Mouse (Mus musculus): Measurements from ENCODE around the gene Ovol1. TPM values are rescaled to one million over a fixed set of nuclear protein-coding genes. Genes with fewer than 3 reads are reported as not detected.

The Ovol1 gene
- polyA plus RNA-seq, 1 experiment from 2014 or later, result 3.0 TPM

DNA sequence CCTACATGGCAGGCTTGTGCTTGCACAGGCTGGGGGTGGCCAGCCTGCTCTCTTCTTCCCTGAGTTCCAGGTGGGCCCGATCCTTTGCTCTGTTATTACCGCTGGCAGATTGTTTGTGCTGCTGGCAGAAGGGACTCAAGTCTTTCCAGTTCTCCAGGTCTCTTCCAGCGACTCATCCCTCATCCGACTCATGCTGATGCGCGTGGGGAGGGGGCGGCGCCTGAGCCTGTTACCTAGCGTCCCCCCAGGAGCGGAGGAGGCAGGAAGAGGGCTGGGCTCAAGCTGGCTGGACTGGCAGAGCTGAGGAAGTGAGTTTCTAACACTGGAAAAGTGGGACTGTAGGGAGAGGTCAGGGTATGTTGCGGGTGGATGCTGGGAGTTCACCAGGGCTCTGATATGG lies 16.4 kb downstream of the Ovol1 start:
- no peaks in the 10 kb centered on the region for H3K27me3 ChIP-seq
- no peak for ATAC-seq (ENCODE audit: low FRiP score, low read depth)
- H3K9ac ChIP-seq, result no peak overlapping the region
- no peak overlapping the region for H3K4me2 ChIP-seq (replicated peaks)
- H3K36me3 ChIP-seq, result no peaks in the 10 kb centered on the region
- H3K9me3 ChIP-seq, result no peaks in the 10 kb centered on the region
- H3K4me1 ChIP-seq, result no peaks in the 10 kb centered on the region
- H3K27ac ChIP-seq, result no peak overlapping the region
- 49% methylated on average over 11 of the region's 11 CpGs for WGBS
- H3K4me3 ChIP-seq, result no peak overlapping the region

DNA sequence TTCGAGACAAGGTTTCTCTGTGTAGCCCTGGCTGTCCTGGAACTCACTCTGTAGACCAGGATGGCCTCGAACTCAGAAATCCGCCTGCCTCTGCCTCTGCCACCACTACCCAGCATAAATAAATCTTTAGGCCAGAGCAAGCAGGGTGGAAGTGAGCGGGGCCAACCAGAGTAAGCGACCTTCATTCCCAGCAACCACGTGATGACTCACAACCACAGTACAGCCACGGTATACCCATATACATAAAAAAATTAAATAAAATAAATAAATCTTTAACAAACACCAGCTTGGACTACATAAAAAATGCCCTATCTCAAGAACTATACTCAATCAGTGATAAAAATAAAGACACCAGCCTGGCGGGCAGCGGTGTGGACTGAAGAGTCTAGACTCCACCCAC lies 17.1 kb downstream of the Ovol1 start:
- H3K9ac ChIP-seq, result no peak overlapping the region
- H3K4me1 ChIP-seq, result no peaks in the 10 kb centered on the region
- H3K4me3 ChIP-seq, result no peak overlapping the region
- no peaks in the 10 kb centered on the region for H3K36me3 ChIP-seq
- WGBS, result 88% methylated on average over 9 of the region's 9 CpGs
- no peaks in the 10 kb centered on the region for H3K27me3 ChIP-seq
- no peak overlapping the region for H3K4me2 ChIP-seq (replicated peaks)
- H3K27ac ChIP-seq, result no peak overlapping the region
- no peaks in the 10 kb centered on the region for H3K9me3 ChIP-seq
- no peak for ATAC-seq (ENCODE audit: low FRiP score, low read depth)

DNA sequence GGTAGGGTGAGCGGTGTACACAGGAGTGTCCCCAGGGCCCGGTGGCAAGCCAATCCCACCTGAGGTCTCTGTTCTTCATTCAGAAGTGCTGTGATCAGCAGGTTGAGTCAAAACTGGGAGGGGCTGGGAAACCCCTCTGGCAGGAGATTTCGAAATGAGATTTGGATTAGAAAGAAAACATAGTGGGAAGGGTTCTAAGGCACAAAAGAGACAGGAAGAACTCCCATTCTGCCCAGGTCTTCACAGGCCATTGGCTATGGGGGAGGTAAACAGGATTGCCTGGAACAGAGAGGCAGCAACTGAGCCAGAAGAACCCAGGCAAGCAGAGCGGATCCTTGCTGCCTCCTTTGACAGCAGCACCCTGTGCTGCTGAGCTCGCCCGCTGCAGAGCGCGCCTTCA lies 21.7 kb downstream of the Ovol1 start:
- WGBS, result 66% methylated on average over 8 of the region's 8 CpGs
- H3K27ac ChIP-seq, result no peak overlapping the region
- H3K4me3 ChIP-seq, result no peak overlapping the region
- no peaks in the 10 kb centered on the region for H3K9me3 ChIP-seq
- no peak overlapping the region for H3K9ac ChIP-seq
- no peaks in the 10 kb centered on the region for H3K4me1 ChIP-seq
- ATAC-seq (ENCODE audit: low FRiP score, low read depth), result no peak
- no peaks in the 10 kb centered on the region for H3K27me3 ChIP-seq
- H3K4me2 ChIP-seq (replicated peaks), result no peak overlapping the region
- no peaks in the 10 kb centered on the region for H3K36me3 ChIP-seq

DNA sequence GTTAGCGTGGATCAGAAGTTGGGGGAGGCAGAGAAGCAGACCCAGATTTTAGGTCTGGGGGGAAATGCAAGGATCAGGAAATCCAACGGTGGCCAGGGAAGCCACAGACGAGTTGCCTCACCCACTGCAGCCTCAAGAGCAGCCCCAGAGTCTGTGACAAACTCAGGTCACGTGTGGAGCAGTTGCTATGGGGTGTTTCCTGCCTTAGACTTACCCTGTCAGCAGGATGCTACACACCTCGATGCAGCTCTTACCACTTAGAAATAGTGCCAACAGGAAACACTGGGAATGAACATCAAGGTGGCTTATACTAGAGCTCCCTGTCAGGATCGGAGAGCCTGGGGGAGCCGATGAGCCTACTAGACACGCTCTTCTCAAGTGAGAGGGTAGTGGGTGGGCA lies 27.9 kb downstream of the Ovol1 start:
- no peak for ATAC-seq (ENCODE audit: low FRiP score, low read depth)
- 61% methylated on average over 8 of the region's 8 CpGs for WGBS
- Histone ChIP-seq H3K4me2 (replicated peaks) (no peak overlapping the region), H3K9ac (no peak overlapping the region), H3K4me3 (no peak overlapping the region), H3K27ac (no peak overlapping the region), H3K27me3 (0 out of 2 replicates have a peak, but pooled peaks cover 5% of the 10 kb centered on the region), H3K36me3 (no peaks in the 10 kb centered on the region), H3K9me3 (no peaks in the 10 kb centered on the region), H3K4me1 (peaks cover 15% of the 10 kb centered on the region)

DNA sequence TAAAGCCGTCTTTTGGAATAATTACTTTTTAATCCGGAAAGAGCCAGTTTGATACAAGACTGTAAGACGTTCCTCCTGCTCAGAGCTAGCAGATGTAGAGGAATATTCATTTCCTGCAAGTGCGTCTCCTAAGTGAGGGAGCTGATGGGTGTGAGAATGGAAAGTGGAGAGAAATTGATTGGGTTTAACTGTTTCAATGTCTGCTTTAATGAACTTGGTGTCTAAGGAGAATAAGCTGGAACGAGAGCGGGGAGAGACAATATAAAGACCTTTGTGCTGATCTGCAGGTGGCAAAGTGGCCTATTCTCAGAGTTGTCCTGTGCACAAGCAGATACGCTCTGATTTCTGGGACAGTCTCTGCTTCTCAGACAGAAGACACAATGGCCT lies 30.3 kb downstream of the Ovol1 start:
- H3K4me1 ChIP-seq, result peaks cover 15% of the 10 kb centered on the region
- H3K4me2 ChIP-seq (replicated peaks), result peak overlapping the region; percentile 54; the same call in 1 of the 2 replicates
- H3K27ac ChIP-seq, result no peak overlapping the region
- no peak overlapping the region for H3K4me3 ChIP-seq
- no peak for ATAC-seq (ENCODE audit: low FRiP score, low read depth)
- H3K9ac ChIP-seq, result no peak overlapping the region
- no peaks in the 10 kb centered on the region for H3K36me3 ChIP-seq
- whole genome bisulfite sequencing, result 61% methylated on average over 7 of the region's 7 CpGs
- H3K27me3 ChIP-seq, result 0 out of 2 replicates have a peak, but pooled peaks cover 5% of the 10 kb centered on the region
- no peaks in the 10 kb centered on the region for H3K9me3 ChIP-seq

GRCm38 (mm10) chr19:5529325-5530137 lies 30.9 kb downstream of the Ovol1 start:
- Histone ChIP-seq H3K9me3 (no peaks in the 10 kb centered on the region), H3K4me1 (peaks cover 15% of the 10 kb centered on the region), H3K9ac (no peak overlapping the region), H3K4me3 (no peak overlapping the region), H3K27ac (no peak overlapping the region), H3K4me2 (replicated peaks) (peak overlapping the region; percentile 54), H3K27me3 (0 out of 2 replicates have a peak, but pooled peaks cover 5% of the 10 kb centered on the region), H3K36me3 (no peaks in the 10 kb centered on the region)
- ATAC-seq (ENCODE audit: low FRiP score, low read depth), result peak; percentile 93
- 16% methylated on average over 20 of the region's 20 CpGs for WGBS

- no peaks in the 10 kb centered on the region for H3K9me3 ChIP-seq
- no peak overlapping the region for H3K4me3 ChIP-seq
- no peak overlapping the region for H3K4me2 ChIP-seq (replicated peaks)
- 0 out of 2 replicates have a peak, but pooled peaks cover 2% of the 10 kb centered on the region for H3K27me3 ChIP-seq
- H3K4me1 ChIP-seq, result peaks cover 14% of the 10 kb centered on the region
- 73% methylated on average over 5 of the region's 5 CpGs for WGBS
- H3K36me3 ChIP-seq, result no peaks in the 10 kb centered on the region
- ATAC-seq (ENCODE audit: low FRiP score, low read depth), result no peak
- H3K27ac ChIP-seq, result no peak overlapping the region
- no peak overlapping the region for H3K9ac ChIP-seq
These were observed 35.2 kb downstream of the Ovol1 start for GRCm38 (mm10) chr19:5525204-5525603.

- no peak overlapping the region for H3K4me3 ChIP-seq
- ATAC-seq (ENCODE audit: low FRiP score, low read depth), result no peak
- H3K36me3 ChIP-seq, result no peaks in the 10 kb centered on the region
- H3K9me3 ChIP-seq, result no peaks in the 10 kb centered on the region
- H3K27me3 ChIP-seq, result no peaks in the 10 kb centered on the region
- H3K9ac ChIP-seq, result no peak overlapping the region
- no peak overlapping the region for H3K4me2 ChIP-seq (replicated peaks)
- H3K27ac ChIP-seq, result no peak overlapping the region
- WGBS, result 88% methylated on average over 3 of the region's 3 CpGs
- H3K4me1 ChIP-seq, result no peaks in the 10 kb centered on the region
These were observed 41.7 kb downstream of the Ovol1 start for GRCm38 (mm10) chr19:5518721-5519120.

DNA sequence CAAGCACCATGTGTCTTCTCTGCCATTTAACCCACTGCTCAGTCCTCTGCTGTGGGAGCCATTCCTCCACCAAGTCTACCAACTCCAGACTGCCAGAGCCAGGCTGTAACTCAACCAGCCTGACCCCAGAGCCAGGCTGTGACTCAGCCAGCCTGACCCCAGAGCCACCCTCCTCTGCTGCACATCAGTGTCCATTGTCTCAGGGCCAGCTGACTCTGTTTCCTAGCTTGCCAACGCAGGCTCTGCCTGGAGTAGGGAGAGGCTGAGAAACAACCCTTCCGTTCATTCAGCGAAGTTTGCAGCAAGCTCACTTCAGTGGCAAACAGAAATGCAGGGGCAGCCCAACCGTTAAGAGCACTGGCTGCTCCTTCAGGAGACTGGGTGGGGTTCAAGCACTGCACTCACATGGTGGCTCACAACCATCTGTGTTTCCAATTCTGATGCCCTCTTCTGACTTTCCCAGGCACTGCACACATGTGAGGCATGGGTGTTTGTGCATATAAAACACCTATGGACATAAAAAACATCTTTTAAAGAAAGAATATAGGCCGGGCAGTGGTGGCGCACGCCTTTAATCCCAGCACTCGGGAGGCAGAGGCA lies 43.4 kb downstream of the Ovol1 start:
- Histone ChIP-seq H3K9me3 (0 out of 2 replicates have a peak, but pooled peaks cover 5% of the 10 kb centered on the region), H3K4me3 (no peak overlapping the region), H3K27me3 (no peaks in the 10 kb centered on the region), H3K4me1 (no peaks in the 10 kb centered on the region), H3K4me2 (replicated peaks) (no peak overlapping the region), H3K27ac (no peak overlapping the region), H3K36me3 (no peaks in the 10 kb centered on the region), H3K9ac (no peak overlapping the region)
- 82% methylated on average over 8 of the region's 8 CpGs for WGBS
- ATAC-seq (ENCODE audit: low FRiP score, low read depth), result no peak

DNA sequence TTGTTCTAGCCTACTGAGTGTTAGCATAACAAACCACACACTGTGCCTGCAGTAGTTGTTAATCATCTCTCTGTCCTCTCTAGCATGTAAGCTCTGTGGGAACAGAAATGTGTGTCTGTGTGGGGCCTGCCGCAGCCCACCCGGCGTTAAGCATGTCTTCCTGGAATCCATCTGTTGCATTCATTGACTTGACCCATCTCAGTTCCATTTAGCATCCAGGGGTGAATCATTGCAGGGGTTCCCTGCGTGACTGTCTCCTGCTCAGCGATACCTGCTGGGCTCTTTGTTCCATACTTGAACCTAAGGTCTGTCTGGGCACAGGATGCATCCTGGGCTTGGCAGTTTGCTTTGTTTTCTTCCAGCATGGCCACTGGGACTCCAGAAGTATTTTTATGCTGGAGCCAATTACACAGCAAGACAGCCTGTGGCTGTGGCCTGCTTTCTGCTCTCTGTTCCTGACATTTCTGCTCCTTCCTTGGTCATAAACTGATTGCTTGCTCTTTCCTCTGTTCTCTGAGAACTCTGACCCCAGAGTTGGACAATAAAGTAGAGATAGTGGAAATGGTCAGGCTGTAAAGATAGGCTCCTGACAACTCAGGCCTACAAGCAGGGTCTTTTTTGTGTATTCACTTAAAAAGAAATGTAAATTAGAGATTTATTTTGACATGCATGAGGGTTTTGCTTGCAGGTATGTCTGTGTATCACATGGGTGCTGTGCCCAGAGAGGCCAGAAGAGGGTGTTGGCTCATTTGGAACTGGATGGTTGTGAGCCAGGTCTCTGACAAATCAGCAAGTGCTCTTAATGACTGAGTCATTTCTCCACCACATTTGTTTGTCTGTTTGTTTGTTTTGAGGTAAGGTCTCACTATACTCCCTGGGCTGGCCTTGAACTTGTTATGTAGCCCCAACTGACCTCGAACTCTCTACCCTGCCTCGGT lies 44.3 kb downstream of the Ovol1 start:
- Histone ChIP-seq H3K4me2 (replicated peaks) (no peak overlapping the region), H3K27me3 (no peaks in the 10 kb centered on the region), H3K4me1 (peaks cover 3% of the 10 kb centered on the region), H3K9ac (no peak overlapping the region), H3K36me3 (no peaks in the 10 kb centered on the region), H3K27ac (no peak overlapping the region; the same call in 1 of the 2 replicates), H3K4me3 (no peak overlapping the region), H3K9me3 (0 out of 2 replicates have a peak, but pooled peaks cover 5% of the 10 kb centered on the region)
- ATAC-seq (ENCODE audit: low FRiP score, low read depth), result no peak
- 84% methylated on average over 7 of the region's 7 CpGs for WGBS

- Histone ChIP-seq H3K9ac (no peak overlapping the region), H3K36me3 (no peaks in the 10 kb centered on the region), H3K4me3 (no peak overlapping the region), H3K9me3 (peaks cover 9% of the 10 kb centered on the region), H3K27me3 (no peaks in the 10 kb centered on the region), H3K27ac (no peak overlapping the region), H3K4me2 (replicated peaks) (no peak overlapping the region), H3K4me1 (peaks cover 16% of the 10 kb centered on the region)
- 86% methylated on average over 3 of the region's 3 CpGs for WGBS
- no peak for ATAC-seq (ENCODE audit: low FRiP score, low read depth)
These were observed 47.5 kb downstream of the Ovol1 start for GRCm38 (mm10) chr19:5513005-5513349.

Data from limb, embryonic 13.5 days (tissue).